Mouse (Mus musculus) cerebellum, postnatal 25 days (tissue): ENCODE data around the gene Uba3.

Experiments used
- DNase-seq, 2 experiments: peaks; one replicate each; pipeline ENCODE4 v3.0.0; 2021; ENCODE audit warnings: mixed read lengths in 2 of 2

The Uba3 gene

GRCm38 (mm10) chr6:97205439-97205885, at the start of gene Uba3:
Uba3 (minus strand) TSS chr6:97205647.
- peak; percentile 99 to 100 for DNase-seq

- DNase-seq = no peak
These were observed 47.3 kb upstream of the Uba3 start, which contains the start of gene Lmod3 for GRCm38 (mm10) chr6:97252711-97253221. Lmod3 (minus strand) TSS chr6:97252759.

GRCm38 (mm10) chr6:97252086-97252485, 46.6 kb upstream of the Uba3 start:
- DNase-seq = no peak

- DNase-seq = peak; percentile 41 to 60
These were observed 45.5 kb upstream of the Uba3 start for GRCm38 (mm10) chr6:97250966-97251365.

- DNase-seq = no peak
These were observed 39.8 kb upstream of the Uba3 start for GRCm38 (mm10) chr6:97245200-97245599.

- no peak for DNase-seq
These were observed 37.1 kb upstream of the Uba3 start for GRCm38 (mm10) chr6:97242522-97242921.

GRCm38 (mm10) chr6:97240092-97240491, 34.6 kb upstream of the Uba3 start:
- no peak for DNase-seq

- DNase-seq = no peak
These were observed 33.9 kb upstream of the Uba3 start for GRCm38 (mm10) chr6:97239360-97239759.

- DNase-seq = no peak
These were observed 30.6 kb upstream of the Uba3 start for GRCm38 (mm10) chr6:97236088-97236487.

- no peak for DNase-seq
These were observed 29.6 kb upstream of the Uba3 start for GRCm38 (mm10) chr6:97234911-97235668.

- no peak for DNase-seq
These were observed 21.8 kb upstream of the Uba3 start for GRCm38 (mm10) chr6:97227067-97227847.

- DNase-seq = no peak
These were observed 20.6 kb upstream of the Uba3 start for GRCm38 (mm10) chr6:97226083-97226491.

- DNase-seq = peak; percentile 28 to 42
These were observed 19.1 kb upstream of the Uba3 start for GRCm38 (mm10) chr6:97224505-97224904.

GRCm38 (mm10) chr6:97223566-97223965, 18.1 kb upstream of the Uba3 start:
- no peak for DNase-seq

GRCm38 (mm10) chr6:97222931-97223467, 17.6 kb upstream of the Uba3 start:
- DNase-seq = no peak

- no peak for DNase-seq
These were observed 16.9 kb upstream of the Uba3 start for GRCm38 (mm10) chr6:97222321-97222720.

GRCm38 (mm10) chr6:97221205-97222025, 16.0 kb upstream of the Uba3 start:
- peak; percentile 17 to 25 for DNase-seq

- no peak for DNase-seq
These were observed 15.2 kb upstream of the Uba3 start for GRCm38 (mm10) chr6:97220672-97221071.

GRCm38 (mm10) chr6:97216154-97216821, 10.8 kb upstream of the Uba3 start:
- no peak for DNase-seq

- DNase-seq = peak; percentile 81 to 84
These were observed 6.5 kb upstream of the Uba3 start for GRCm38 (mm10) chr6:97211981-97212380.

- peak in 1 of 2 experiments; percentile 48 for DNase-seq
These were observed 5.6 kb upstream of the Uba3 start for GRCm38 (mm10) chr6:97210962-97211601.
